Mouse (Mus musculus) adrenal gland, postnatal 14 days (tissue): ENCODE results near the gene D1Pas1. TPM values are rescaled to one million over a fixed set of nuclear protein-coding genes. Genes with fewer than 3 reads are reported as not detected.

ENCODE experiments used
- DNase-seq: peaks from one replicate; pipeline ENCODE4 v3.0.0; 2021; ENCODE audit warnings: mixed read lengths
- long read RNA-seq, 2 experiments: library from polyadenylated mRNA; stranded (forward); transcript quantifications; one replicate each; pipeline ENCODE4 v2.0.0; 2021
- total RNA-seq: library from RNA; stranded (reverse); gene quantifications from 2 replicates; pipeline ENCODE4 v1.2.3, GENCODE M21; 2021

The D1Pas1 gene
- not detected in 2 replicates for total RNA-seq
- long read RNA-seq, experiment 1: 0 reads
- long read RNA-seq, experiment 2: 0 reads

- no peak for DNase-seq
Measured at GRCm38 (mm10) chr1:186967201-186967812, at the start of gene D1Pas1. Gene D1Pas1 (plus strand): TSS chr1:186967416.

- no peak for DNase-seq
Measured at GRCm38 (mm10) chr1:186922489-186923370, 44.5 kb upstream of the D1Pas1 start.

- no peak for DNase-seq
Measured at GRCm38 (mm10) chr1:186924027-186924426, 43.2 kb upstream of the D1Pas1 start.

- no peak for DNase-seq
Measured at GRCm38 (mm10) chr1:186925411-186925810, 41.8 kb upstream of the D1Pas1 start.

- DNase-seq: peak; percentile 8
Measured at GRCm38 (mm10) chr1:186926316-186926949, 40.8 kb upstream of the D1Pas1 start.

- no peak for DNase-seq
Measured at GRCm38 (mm10) chr1:186926950-186927316, 40.3 kb upstream of the D1Pas1 start.

GRCm38 (mm10) chr1:186927494-186927893, 39.7 kb upstream of the D1Pas1 start:
- DNase-seq: no peak

- peak; percentile 78 for DNase-seq
Measured at GRCm38 (mm10) chr1:186930160-186930887, 36.9 kb upstream of the D1Pas1 start.

- peak; percentile 45 for DNase-seq
Measured at GRCm38 (mm10) chr1:186930888-186931233, 36.4 kb upstream of the D1Pas1 start.

GRCm38 (mm10) chr1:186934205-186934604, 33.0 kb upstream of the D1Pas1 start:
- no peak for DNase-seq

GRCm38 (mm10) chr1:186952381-186952780, 14.8 kb upstream of the D1Pas1 start:
- no peak for DNase-seq

GRCm38 (mm10) chr1:186954591-186954990, 12.6 kb upstream of the D1Pas1 start:
- no peak for DNase-seq

- DNase-seq: peak; percentile 68
Measured at GRCm38 (mm10) chr1:186959380-186959779, 7.8 kb upstream of the D1Pas1 start.

- DNase-seq: no peak
Measured at GRCm38 (mm10) chr1:186964143-186964875, 2.9 kb upstream of the D1Pas1 start.

- DNase-seq: no peak
Measured at GRCm38 (mm10) chr1:186967926-186968325, 710 bp downstream of the D1Pas1 start.

- DNase-seq: no peak
Measured at GRCm38 (mm10) chr1:186976937-186977540, 9.8 kb downstream of the D1Pas1 start.

- no peak for DNase-seq
Measured at GRCm38 (mm10) chr1:186977801-186978200, 10.6 kb downstream of the D1Pas1 start.

GRCm38 (mm10) chr1:186979465-186979864, 12.2 kb downstream of the D1Pas1 start:
- DNase-seq: no peak

GRCm38 (mm10) chr1:186980503-186980902, 13.3 kb downstream of the D1Pas1 start:
- DNase-seq: no peak

- DNase-seq: no peak
Measured at GRCm38 (mm10) chr1:186985131-186985530, 17.9 kb downstream of the D1Pas1 start.

GRCm38 (mm10) chr1:186986086-186986485, 18.9 kb downstream of the D1Pas1 start:
- DNase-seq: no peak
